In the genomic region with DNA sequence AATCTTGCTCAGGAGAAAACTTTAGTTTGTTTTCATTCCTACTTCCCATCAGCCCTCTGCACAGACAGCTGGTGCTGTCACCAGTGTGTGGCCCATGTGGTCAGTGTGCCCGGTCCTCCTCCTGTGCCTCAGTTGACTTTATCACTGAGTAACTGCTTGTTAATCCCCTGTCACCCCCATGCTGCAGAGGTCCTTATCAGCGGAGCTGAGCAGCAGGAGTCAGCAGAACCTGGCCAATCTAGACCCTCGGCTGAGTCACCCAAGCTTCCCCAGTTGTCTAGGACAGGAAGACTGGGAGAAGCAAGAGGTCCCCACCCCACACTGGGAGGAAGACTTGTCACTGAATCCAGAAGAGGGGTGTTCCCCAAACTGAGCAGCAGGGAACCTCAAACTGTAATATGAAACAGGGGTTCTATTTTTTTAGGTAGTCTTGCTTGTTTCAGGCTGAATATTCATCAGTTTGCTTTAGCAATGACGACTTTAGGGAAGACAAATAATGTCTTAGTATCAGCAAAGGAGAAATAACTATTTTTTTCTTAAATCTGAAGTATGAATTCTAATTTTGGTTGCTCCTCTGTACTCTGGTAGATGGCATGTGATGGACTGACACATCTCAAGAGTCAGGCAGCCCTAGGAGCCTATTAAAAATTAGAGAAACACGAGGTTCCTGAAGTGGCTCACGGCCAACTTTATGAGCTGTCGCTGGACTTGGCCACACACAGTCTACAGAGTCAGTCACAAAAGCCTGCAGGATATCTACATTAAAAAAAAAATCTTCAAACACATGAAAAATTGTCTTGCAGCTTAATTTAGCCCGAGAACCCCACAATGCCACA, we compare ENCODE assay signal across 9 mouse cellular contexts. TPM values are rescaled to one million over a fixed set of nuclear protein-coding genes. Genes with fewer than 3 reads are reported as not detected.
DNase-seq lines count a peak whose midpoint lies in the region; ATAC-seq and TF ChIP-seq lines count a peak whose summit lies in the region.
"Had no signal": no experiment of that assay in that cellular context is flagged by ENCODE, and none has a peak within 500 bp of the region (broad histone marks: within the 10 kb centered on the region; RNA-seq: fewer than 3 reads in every experiment).

No protein-coding gene starts in this region.

- no peak overlapping the region for H3K4me3 ChIP-seq in stomach, embryonic 14.5 days (ENCODE audit: low read depth, low read length)
- H3K4me3 ChIP-seq in stomach, postnatal 0 days (ENCODE audit: low read depth, low read length): no peak overlapping the region
- no peak overlapping the region for H3K4me3 ChIP-seq in stomach, embryonic 16.5 days (replicated peaks; ENCODE audit: low read length)
- no peak overlapping the region for H3K4me3 ChIP-seq in midbrain, postnatal 0 days (ENCODE audit: low read depth, low read length)
- H3K4me3 ChIP-seq: hindbrain, embryonic 12.5 days had no signal

- DNase-seq in adrenal gland, adult 2 months: peak; percentile 64
- no peak for DNase-seq in adrenal gland, adult 8-10 months
- DNase-seq in stomach, postnatal 0 days (ENCODE audit: low spot score): no peak
- peak; percentile 50 for DNase-seq in kidney, postnatal 10 days
- no peak for DNase-seq in midbrain, postnatal 0 days (ENCODE audit: low spot score)
- no peak for DNase-seq in gastrocnemius, adult 8-10 months (ENCODE audit: low spot score in 2 of 2)

- WGBS in stomach, embryonic 14.5 days: 62% methylated on average over 8 of the region's 8 CpGs
- 45% methylated on average over 8 of the region's 8 CpGs for WGBS in stomach, postnatal 0 days
- WGBS in stomach, embryonic 16.5 days: 57% methylated on average over 8 of the region's 8 CpGs
- 67% methylated on average over 8 of the region's 8 CpGs for WGBS in midbrain, postnatal 0 days

- no peak overlapping the region for H3K9ac ChIP-seq in stomach, embryonic 14.5 days (replicated peaks; ENCODE audit: low read depth, low read length)
- H3K9ac ChIP-seq in stomach, postnatal 0 days (ENCODE audit: low read length): no peak overlapping the region
- no peak overlapping the region for H3K9ac ChIP-seq in stomach, embryonic 16.5 days (ENCODE audit: low read length)
- no peak overlapping the region for H3K9ac ChIP-seq in midbrain, postnatal 0 days (replicated peaks; ENCODE audit: low read length, poor library complexity, severe bottlenecking)
- H3K9ac ChIP-seq: hindbrain, embryonic 12.5 days had no signal

- no peaks in the 10 kb centered on the region for H3K27me3 ChIP-seq in stomach, embryonic 14.5 days (ENCODE audit: control insufficient read depth, insufficient read depth, low read length)
- no peaks in the 10 kb centered on the region for H3K27me3 ChIP-seq in stomach, postnatal 0 days (ENCODE audit: control insufficient read depth, insufficient read depth, low read length)
- H3K27me3 ChIP-seq in stomach, embryonic 16.5 days (ENCODE audit: control insufficient read depth, insufficient read depth, low read length): no peaks in the 10 kb centered on the region
- no peaks in the 10 kb centered on the region for H3K27me3 ChIP-seq in midbrain, postnatal 0 days (ENCODE audit: insufficient read depth, low read length)
- H3K27me3 ChIP-seq: hindbrain, embryonic 12.5 days had no signal

- H3K4me2 ChIP-seq in stomach, embryonic 14.5 days (replicated peaks; ENCODE audit: low read depth, low read length): no peak overlapping the region
- no peak overlapping the region for H3K4me2 ChIP-seq in stomach, postnatal 0 days (replicated peaks; ENCODE audit: low read depth)
- no peak overlapping the region for H3K4me2 ChIP-seq in stomach, embryonic 16.5 days (ENCODE audit: low read depth, low read length)
- H3K4me2 ChIP-seq in midbrain, postnatal 0 days (ENCODE audit: low read depth, low read length, poor library complexity, severe bottlenecking): no peak overlapping the region
- H3K4me2 ChIP-seq: hindbrain, embryonic 12.5 days had no signal

- no peak overlapping the region for H3K27ac ChIP-seq in stomach, embryonic 14.5 days (ENCODE audit: low read length)
- no peak overlapping the region for H3K27ac ChIP-seq in stomach, postnatal 0 days (replicated peaks)
- H3K27ac ChIP-seq in stomach, embryonic 16.5 days (ENCODE audit: low read length): no peak overlapping the region
- H3K27ac ChIP-seq in midbrain, postnatal 0 days (ENCODE audit: low read depth, low read length): no peak overlapping the region
- H3K27ac ChIP-seq: hindbrain, embryonic 12.5 days had no signal

- no peak for TF ChIP-seq CTCF in stomach, postnatal 0 days (IDR thresholded peaks at IDR 0.05; ENCODE audit: low read depth)
- TF ChIP-seq CTCF in midbrain, postnatal 0 days (IDR thresholded peaks at IDR 0.05): no peak

- ATAC-seq in stomach, embryonic 14.5 days (ENCODE audit: insufficient number of reproducible peaks, insufficient read depth, low FRiP score, low read depth): peak; percentile 70; the same call in 1 of the 2 replicates
- ATAC-seq in stomach, postnatal 0 days (ENCODE audit: low FRiP score, low TSS enrichment): no peak; the same call in 1 of the 2 replicates
- peak; percentile 45; the same call in 1 of the 2 replicates for ATAC-seq in stomach, embryonic 16.5 days (ENCODE audit: insufficient read depth, low FRiP score)
- ATAC-seq in midbrain, postnatal 0 days (ENCODE audit: low FRiP score): no peak

- no peaks in the 10 kb centered on the region for H3K9me3 ChIP-seq in stomach, embryonic 14.5 days (ENCODE audit: control insufficient read depth, low read depth, low read length)
- no peaks in the 10 kb centered on the region for H3K9me3 ChIP-seq in stomach, postnatal 0 days (ENCODE audit: control insufficient read depth, low read length)
- H3K9me3 ChIP-seq in stomach, embryonic 16.5 days (replicated peaks; ENCODE audit: control insufficient read depth, low read length): no peaks in the 10 kb centered on the region
- H3K9me3 ChIP-seq in midbrain, postnatal 0 days (ENCODE audit: low read length): no peaks in the 10 kb centered on the region
- H3K9me3 ChIP-seq: hindbrain, embryonic 12.5 days had no signal

- peaks cover 28% of the 10 kb centered on the region for H3K4me1 ChIP-seq in stomach, embryonic 14.5 days (ENCODE audit: control insufficient read depth, insufficient read depth, low read length)
- peaks cover 25% of the 10 kb centered on the region for H3K4me1 ChIP-seq in stomach, postnatal 0 days (replicated peaks; ENCODE audit: control insufficient read depth, insufficient read depth)
- H3K4me1 ChIP-seq in stomach, embryonic 16.5 days (ENCODE audit: control insufficient read depth, insufficient read depth, low read length): peaks cover 37% of the 10 kb centered on the region
- H3K4me1 ChIP-seq in midbrain, postnatal 0 days (ENCODE audit: insufficient read depth, low read length): no peaks in the 10 kb centered on the region

- H3K36me3 ChIP-seq in stomach, embryonic 14.5 days (ENCODE audit: control insufficient read depth, insufficient read depth, low read length): no peaks in the 10 kb centered on the region
- no peaks in the 10 kb centered on the region for H3K36me3 ChIP-seq in stomach, postnatal 0 days (ENCODE audit: control insufficient read depth, insufficient read depth, low read length)
- no peaks in the 10 kb centered on the region for H3K36me3 ChIP-seq in stomach, embryonic 16.5 days (ENCODE audit: control insufficient read depth, insufficient read depth, low read length)
- no peaks in the 10 kb centered on the region for H3K36me3 ChIP-seq in midbrain, postnatal 0 days (ENCODE audit: insufficient read depth, low read length)
- H3K36me3 ChIP-seq: hindbrain, embryonic 12.5 days had no signal

- no peak for TF ChIP-seq EP300 in stomach, postnatal 0 days (optimal IDR thresholded peaks at IDR 0.05)

RNA-seq across cellular contexts. Expression of gene Foxo3, which starts 31.9 kb away (rescaled TPM):
- 10 to 100 TPM; 39.7 to 55.6 TPM for total RNA-seq in adrenal gland, adult 2 months (2021)
- polyA plus RNA-seq in adrenal gland, adult 2 months (2012; rRNA removed): 53.3 and 76.1 TPM in 2 replicates
- 10 to 100 TPM; 57.7 to 70.0 (median 65.4) TPM for total RNA-seq in adrenal gland, adult 8-10 months (2022)
- 10.2 and 10.5 TPM in 2 replicates for polyA plus RNA-seq in stomach, embryonic 14.5 days (2014; fragmentation: Nextera tagmentation; extraction: Ambion mirVana)
- 7.6 and 8.0 TPM in 2 replicates for polyA plus RNA-seq in stomach, postnatal 0 days (2015; fragmentation: Nextera tagmentation; extraction: Ambion mirVana)
- 7.2 and 7.6 TPM in 2 replicates for polyA plus RNA-seq in stomach, embryonic 16.5 days (2015; fragmentation: Nextera tagmentation; extraction: Ambion mirVana)
- total RNA-seq in midbrain, postnatal 0 days (2014; rRNA removed): 37.7 and 42.9 TPM in 2 replicates
- 6.5 and 6.6 TPM in 2 replicates for polyA plus RNA-seq in midbrain, postnatal 0 days (2015; fragmentation: Nextera tagmentation; extraction: Ambion mirVana)
- total RNA-seq in gastrocnemius, adult 8-10 months (2022): 10 to 100 TPM; 21.6 to 35.2 (median 25.8) TPM

Comparison
In these comparisons a context has a peak if more than half of its experiments do, and no peak if none do; other contexts are left out.
1. DNase-seq: peak in adrenal gland, adult 2 months (single experiment) and kidney, postnatal 10 days (single experiment); none in adrenal gland, adult 8-10 months (single experiment), stomach, postnatal 0 days (single experiment), midbrain, postnatal 0 days (single experiment) and gastrocnemius, adult 8-10 months (0 of 2).
2. ATAC-seq: peak in stomach, embryonic 14.5 days (single experiment) and stomach, embryonic 16.5 days (single experiment); none in stomach, postnatal 0 days (single experiment) and midbrain, postnatal 0 days (single experiment).